Mouse (Mus musculus): ENCODE measurements around the gene Rpap1.

DNA sequence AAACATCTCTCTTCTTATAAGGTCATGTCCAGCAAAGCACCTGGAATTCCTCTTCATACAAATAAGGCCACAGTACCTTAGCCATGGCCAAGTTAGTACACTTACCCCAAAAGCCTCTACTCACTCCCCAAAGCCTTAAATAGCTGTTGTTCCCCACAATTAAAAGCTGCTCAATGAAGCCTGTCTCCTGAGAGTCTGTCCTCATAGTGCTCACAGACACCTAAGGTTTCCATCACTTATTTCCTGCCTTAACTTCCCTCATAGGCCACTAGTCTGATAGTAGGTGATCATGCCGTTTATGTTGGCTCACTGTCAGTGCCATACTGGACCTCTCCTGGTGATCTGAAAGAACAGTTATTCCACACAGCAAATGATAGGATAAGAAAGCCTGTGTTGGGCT is 25.1 kb downstream of the Rpap1 start:
- no peak for TF ChIP-seq GATA1 (IDR thresholded peaks at IDR 0.05; ENCODE audit: low read length)
- no peak for TF ChIP-seq TAL1 (IDR thresholded peaks at IDR 0.05; ENCODE audit: low read length)
